Mouse (Mus musculus): Measurements from ENCODE around the gene Gjd3.

- TF ChIP-seq CTCF (IDR thresholded peaks at IDR 0.05; ENCODE audit: low read depth, low read length) (no peak), EP300 (IDR thresholded peaks at IDR 0.05; ENCODE audit: insufficient read depth, low read depth, low read length) (no peak), POLR2A (IDR thresholded peaks at IDR 0.05; ENCODE audit: insufficient read depth, low read length) (no peak)
Measured at GRCm38 (mm10) chr11:99025878-99026277, 43.1 kb upstream of the Gjd3 start.
